Mouse (Mus musculus): ENCODE data around the gene Tm9sf4. TPM values are rescaled to one million over a fixed set of nuclear protein-coding genes. Genes with fewer than 3 reads are reported as not detected.

Tm9sf4 gene
- total and polyA plus RNA-seq, 2 experiments from 2014 or later: 61.9 to 84.2 TPM

GRCm38 (mm10) chr2:153139158-153139557 lies 21.9 kb upstream of the Tm9sf4 start:
- no peaks in the 10 kb centered on the region for H3K36me3 ChIP-seq (ENCODE audit: insufficient read depth, low read length)

DNA sequence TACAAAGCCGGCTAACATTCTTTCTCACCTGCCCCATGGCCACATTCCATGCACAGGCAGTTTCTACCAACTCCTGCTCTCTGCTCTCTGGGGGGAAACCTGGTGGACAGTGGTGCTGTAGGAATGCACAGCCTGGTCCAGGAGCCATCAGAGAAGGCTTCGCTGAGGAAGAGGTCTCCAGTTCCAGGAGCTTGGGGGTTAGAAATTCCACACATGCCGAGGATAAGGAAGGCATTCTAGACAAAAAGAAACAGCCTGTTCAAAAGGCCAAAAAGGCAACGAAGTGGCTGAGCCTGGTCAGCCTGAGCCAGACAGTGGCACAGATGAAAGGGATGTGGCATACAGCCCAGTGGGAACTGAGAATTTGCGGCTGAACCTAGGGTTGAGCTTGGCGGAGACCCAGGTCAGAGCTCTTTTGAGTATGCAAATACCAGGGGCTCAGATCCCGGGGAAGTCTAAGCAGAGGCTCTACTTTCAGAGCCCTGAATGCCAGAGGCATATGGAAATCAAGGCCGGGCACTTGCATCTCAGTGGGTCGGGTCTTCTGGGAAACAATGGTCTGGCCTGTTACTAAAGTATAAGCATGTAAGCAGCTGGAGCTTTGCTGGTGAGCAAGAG lies 21.0 kb upstream of the Tm9sf4 start:
- Histone ChIP-seq H3K4me2 (ENCODE audit: low read depth, low read length, poor library complexity, severe bottlenecking) (no peak overlapping the region), H3K4me3 (ENCODE audit: low read depth, low read length) (no peak overlapping the region), H3K36me3 (ENCODE audit: insufficient read depth, low read length) (no peaks in the 10 kb centered on the region), H3K9ac (replicated peaks; ENCODE audit: low read length, poor library complexity, severe bottlenecking) (no peak overlapping the region), H3K27ac (ENCODE audit: low read depth, low read length) (no peak overlapping the region), H3K9me3 (ENCODE audit: low read length) (no peaks in the 10 kb centered on the region), H3K4me1 (ENCODE audit: insufficient read depth, low read length) (no peaks in the 10 kb centered on the region), H3K27me3 (ENCODE audit: insufficient read depth, low read length) (peaks cover 4% of the 10 kb centered on the region; the same call in 1 of the 2 replicates)
- TF ChIP-seq CTCF (IDR thresholded peaks at IDR 0.05): no peak
- WGBS: 14% methylated on average over 9 of the region's 9 CpGs
- ATAC-seq (ENCODE audit: low FRiP score) (0 out of 2 replicates have a peak, but pooled peaks have one; percentile 23), DNase-seq (ENCODE audit: low spot score) (peak; percentile 82)

More at GRCm38 (mm10) chr2:153139158-153139557, 21.9 kb upstream of the Tm9sf4 start:
- H3K9ac ChIP-seq (replicated peaks; ENCODE audit: low read length, poor library complexity, severe bottlenecking): no peak overlapping the region
- no peak for DNase-seq (ENCODE audit: low spot score)
- H3K4me3 ChIP-seq (ENCODE audit: low read depth, low read length): no peak overlapping the region
- H3K27me3 ChIP-seq (ENCODE audit: insufficient read depth, low read length): no peaks in the 10 kb centered on the region
- H3K4me2 ChIP-seq (ENCODE audit: low read depth, low read length, poor library complexity, severe bottlenecking): no peak overlapping the region
- no peak for TF ChIP-seq CTCF (IDR thresholded peaks at IDR 0.05)
- H3K27ac ChIP-seq (ENCODE audit: low read depth, low read length): no peak overlapping the region
- WGBS: 87% methylated on average over 7 of the region's 7 CpGs
- H3K4me1 ChIP-seq (ENCODE audit: insufficient read depth, low read length): no peaks in the 10 kb centered on the region
- no peaks in the 10 kb centered on the region for H3K9me3 ChIP-seq (ENCODE audit: low read length)
- no peak for ATAC-seq (ENCODE audit: low FRiP score)

- 31% methylated on average over 10 of the region's 10 CpGs for WGBS
- Histone ChIP-seq H3K9ac (replicated peaks; ENCODE audit: low read length, poor library complexity, severe bottlenecking) (no peak overlapping the region), H3K4me2 (ENCODE audit: low read depth, low read length, poor library complexity, severe bottlenecking) (no peak overlapping the region), H3K9me3 (ENCODE audit: low read length) (no peaks in the 10 kb centered on the region), H3K27ac (ENCODE audit: low read depth, low read length) (no peak overlapping the region), H3K4me1 (ENCODE audit: insufficient read depth, low read length) (no peaks in the 10 kb centered on the region), H3K27me3 (ENCODE audit: insufficient read depth, low read length) (peaks cover 6% of the 10 kb centered on the region; the same call in 1 of the 2 replicates), H3K4me3 (ENCODE audit: low read depth, low read length) (no peak overlapping the region), H3K36me3 (ENCODE audit: insufficient read depth, low read length) (no peaks in the 10 kb centered on the region)
- TF ChIP-seq CTCF (IDR thresholded peaks at IDR 0.05): peak; percentile 87
- ATAC-seq (ENCODE audit: low FRiP score): no peak
- DNase-seq (ENCODE audit: low spot score): peak; percentile 82
These were observed 18.4 kb upstream of the Tm9sf4 start for GRCm38 (mm10) chr2:153142620-153143199.

GRCm38 (mm10) chr2:153145346-153145745 lies 15.8 kb upstream of the Tm9sf4 start:
- H3K9me3 ChIP-seq (ENCODE audit: low read length): no peaks in the 10 kb centered on the region
- no peak overlapping the region for H3K4me2 ChIP-seq (ENCODE audit: low read depth, low read length, poor library complexity, severe bottlenecking)
- H3K27ac ChIP-seq (ENCODE audit: low read depth, low read length): no peak overlapping the region
- H3K4me1 ChIP-seq (ENCODE audit: insufficient read depth, low read length): no peaks in the 10 kb centered on the region
- no peaks in the 10 kb centered on the region for H3K36me3 ChIP-seq (ENCODE audit: insufficient read depth, low read length)
- no peak overlapping the region for H3K9ac ChIP-seq (replicated peaks; ENCODE audit: low read length, poor library complexity, severe bottlenecking)
- H3K4me3 ChIP-seq (ENCODE audit: low read depth, low read length): no peak overlapping the region
- no peak for TF ChIP-seq CTCF (IDR thresholded peaks at IDR 0.05)
- ATAC-seq (ENCODE audit: low FRiP score) (no peak), DNase-seq (ENCODE audit: low spot score) (no peak)
- WGBS: 81% methylated on average over 5 of the region's 5 CpGs
- peaks cover 6% of the 10 kb centered on the region; the same call in 1 of the 2 replicates for H3K27me3 ChIP-seq (ENCODE audit: insufficient read depth, low read length)

- no peak for TF ChIP-seq CTCF (IDR thresholded peaks at IDR 0.05)
- 81% methylated on average over 3 of the region's 3 CpGs for WGBS
These were observed 13.9 kb upstream of the Tm9sf4 start for GRCm38 (mm10) chr2:153147236-153147635.

DNA sequence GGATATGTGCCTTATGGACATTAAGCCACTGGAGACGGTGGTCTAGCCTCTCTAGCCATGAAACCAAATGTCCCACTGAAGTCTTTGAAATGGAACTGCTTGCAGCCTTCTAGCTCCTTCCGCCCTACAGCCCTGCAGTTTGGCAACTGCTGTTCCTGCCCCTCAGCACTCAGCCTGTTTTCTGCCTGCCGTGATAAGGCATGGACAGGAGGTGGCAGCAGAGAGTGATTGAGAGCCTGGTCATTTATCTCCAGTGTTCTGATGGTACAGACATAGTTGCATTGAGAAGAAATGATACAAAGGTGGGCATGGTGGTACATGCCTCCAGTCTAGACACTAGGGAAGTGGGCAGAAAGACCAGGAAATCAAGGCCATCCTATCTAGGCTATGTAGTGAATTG lies 13.4 kb upstream of the Tm9sf4 start:
- H3K9me3 ChIP-seq (ENCODE audit: low read length): no peaks in the 10 kb centered on the region
- peak; percentile 64 for DNase-seq (ENCODE audit: low spot score)
- H3K9ac ChIP-seq (replicated peaks; ENCODE audit: low read length, poor library complexity, severe bottlenecking): no peak overlapping the region
- 19% methylated on average over 3 of the region's 3 CpGs for WGBS
- peak; percentile 92 for TF ChIP-seq CTCF (IDR thresholded peaks at IDR 0.05)
- no peak overlapping the region for H3K4me3 ChIP-seq (ENCODE audit: low read depth, low read length)
- no peaks in the 10 kb centered on the region for H3K4me1 ChIP-seq (ENCODE audit: insufficient read depth, low read length)
- peaks cover 6% of the 10 kb centered on the region; the same call in 1 of the 2 replicates for H3K27me3 ChIP-seq (ENCODE audit: insufficient read depth, low read length)
- ATAC-seq (ENCODE audit: low FRiP score): no peak
- H3K36me3 ChIP-seq (ENCODE audit: insufficient read depth, low read length): no peaks in the 10 kb centered on the region
- H3K27ac ChIP-seq (ENCODE audit: low read depth, low read length): no peak overlapping the region
- H3K4me2 ChIP-seq (ENCODE audit: low read depth, low read length, poor library complexity, severe bottlenecking): no peak overlapping the region

More at GRCm38 (mm10) chr2:153147236-153147635, 13.9 kb upstream of the Tm9sf4 start:
- no peaks in the 10 kb centered on the region for H3K36me3 ChIP-seq (ENCODE audit: insufficient read depth, low read length)
- no peaks in the 10 kb centered on the region for H3K4me1 ChIP-seq (ENCODE audit: insufficient read depth, low read length)
- ATAC-seq (ENCODE audit: low FRiP score) (no peak), DNase-seq (ENCODE audit: low spot score) (no peak)
- no peak overlapping the region for H3K27ac ChIP-seq (ENCODE audit: low read depth, low read length)
- no peak overlapping the region for H3K4me2 ChIP-seq (ENCODE audit: low read depth, low read length, poor library complexity, severe bottlenecking)
- no peak overlapping the region for H3K9ac ChIP-seq (replicated peaks; ENCODE audit: low read length, poor library complexity, severe bottlenecking)
- peaks cover 6% of the 10 kb centered on the region; the same call in 1 of the 2 replicates for H3K27me3 ChIP-seq (ENCODE audit: insufficient read depth, low read length)
- H3K4me3 ChIP-seq (ENCODE audit: low read depth, low read length): no peak overlapping the region
- H3K9me3 ChIP-seq (ENCODE audit: low read length): no peaks in the 10 kb centered on the region

All from midbrain, postnatal 0 days (tissue).